Mouse (Mus musculus): ENCODE results near the gene Tbx6.
A peak's percentile ranks its signal among the peaks of the same experiment; 100 is the strongest.

Tbx6 gene

GRCm38 (mm10) chr7:126795387-126796317 is 14.4 kb downstream of the Tbx6 start:
- DNase-seq, result no peak

GRCm38 (mm10) chr7:126796350-126796932 is 15.2 kb downstream of the Tbx6 start:
- no peak for DNase-seq

- DNase-seq, result no peak
Observed at GRCm38 (mm10) chr7:126797411-126798126, 16.3 kb downstream of the Tbx6 start, which contains the start of gene Fam57b. Fam57b (plus strand) TSS chr7:126797668.

GRCm38 (mm10) chr7:126798127-126799049 is 17.1 kb downstream of the Tbx6 start:
- DNase-seq, result no peak

- peak; percentile 98 for DNase-seq
Observed at GRCm38 (mm10) chr7:126799050-126799467, 17.8 kb downstream of the Tbx6 start.

GRCm38 (mm10) chr7:126799468-126800268 is 18.4 kb downstream of the Tbx6 start:
- no peak for DNase-seq

- DNase-seq, result no peak
Observed at GRCm38 (mm10) chr7:126800269-126801056, 19.2 kb downstream of the Tbx6 start.

- DNase-seq, result no peak
Observed at GRCm38 (mm10) chr7:126801057-126801422, 19.8 kb downstream of the Tbx6 start.

- DNase-seq, result no peak
Observed at GRCm38 (mm10) chr7:126802134-126802889, 21.0 kb downstream of the Tbx6 start.

- DNase-seq, result no peak
Observed at GRCm38 (mm10) chr7:126803181-126803580, 21.9 kb downstream of the Tbx6 start.

- no peak for DNase-seq
Observed at GRCm38 (mm10) chr7:126803751-126804150, 22.5 kb downstream of the Tbx6 start.

GRCm38 (mm10) chr7:126806956-126807355 is 25.7 kb downstream of the Tbx6 start:
- no peak for DNase-seq

GRCm38 (mm10) chr7:126807405-126807804 is 26.1 kb downstream of the Tbx6 start:
- DNase-seq, result no peak

GRCm38 (mm10) chr7:126808703-126809455 is 27.6 kb downstream of the Tbx6 start:
- DNase-seq, result peak; percentile 95

- DNase-seq, result no peak
Observed at GRCm38 (mm10) chr7:126809723-126810369, 28.6 kb downstream of the Tbx6 start.

GRCm38 (mm10) chr7:126815726-126816222 is 34.5 kb downstream of the Tbx6 start:
- DNase-seq, result no peak

- no peak for DNase-seq
Observed at GRCm38 (mm10) chr7:126816494-126816893, 35.2 kb downstream of the Tbx6 start.

GRCm38 (mm10) chr7:126817595-126817994 is 36.3 kb downstream of the Tbx6 start:
- no peak for DNase-seq
